Mouse (Mus musculus) splenic B cell, adult 2 months (primary cell): ENCODE results near the gene Mad2l2.

ENCODE experiments used
- DNase-seq: peaks from one replicate; pipeline ENCODE4 v3.0.0-alpha.2; 2011; ENCODE audit warnings: low read depth, low spot score
- H3K27me3 ChIP-seq: 2 replicates; pipeline ENCODE4 v1.6.1; 2012; ENCODE audit warnings: mild to moderate bottlenecking, low read length, moderate library complexity, mixed read lengths; ENCODE audit not compliant: control insufficient read depth, poor library complexity, insufficient read depth, severe bottlenecking
- H3K36me3 ChIP-seq: 2 replicates; pipeline ENCODE4 v1.6.1; 2012; ENCODE audit warnings: mild to moderate bottlenecking, low read length, moderate library complexity, mixed read lengths; ENCODE audit not compliant: control insufficient read depth, poor library complexity, insufficient read depth, severe bottlenecking

Mad2l2 gene

DNA sequence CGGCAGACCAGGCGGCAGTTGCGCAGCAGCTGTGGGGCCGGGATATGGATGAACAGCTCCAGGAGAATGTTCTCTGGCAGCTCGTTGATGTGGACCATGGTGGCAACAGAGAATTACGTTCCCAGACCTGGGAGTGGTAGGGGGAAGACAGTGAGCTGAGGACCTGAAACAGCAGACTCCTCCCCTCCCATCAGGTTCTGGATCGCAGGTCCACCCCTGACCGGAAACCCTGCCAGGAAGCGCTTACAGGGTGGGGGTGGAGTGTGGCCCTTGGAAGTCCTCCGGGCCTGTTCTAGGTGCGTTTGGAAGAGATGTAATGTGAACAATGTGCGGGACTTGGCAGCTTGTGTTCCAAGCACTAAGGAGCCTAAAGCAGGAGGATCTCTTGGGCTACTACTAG lies 19.4 kb downstream of the Mad2l2 start:
- Histone ChIP-seq H3K36me3 (peaks cover 7% of the 10 kb centered on the region), H3K27me3 (no peaks in the 10 kb centered on the region)
- no peak for DNase-seq

DNA sequence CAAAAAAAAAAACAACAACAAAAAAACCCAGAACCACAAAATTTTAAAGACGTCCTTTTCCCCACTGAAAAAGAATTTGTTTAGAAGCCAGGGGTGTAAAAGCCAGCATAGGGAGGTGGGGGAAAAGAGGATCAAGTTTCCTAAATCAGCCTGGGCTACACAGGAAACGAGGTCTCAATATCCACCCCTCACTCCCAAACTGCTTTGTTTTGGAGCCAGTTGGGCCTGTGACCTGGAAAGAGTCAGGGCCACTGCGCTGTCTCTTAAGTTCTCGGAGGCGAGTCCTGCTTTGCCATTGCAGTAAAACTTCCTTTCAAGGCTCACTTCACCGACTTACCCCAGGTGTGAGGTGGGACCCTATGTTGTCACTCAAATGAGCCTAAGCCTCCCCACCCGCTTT lies 20.1 kb downstream of the Mad2l2 start:
- Histone ChIP-seq H3K36me3 (peaks cover 6% of the 10 kb centered on the region), H3K27me3 (no peaks in the 10 kb centered on the region)
- DNase-seq = no peak

DNA sequence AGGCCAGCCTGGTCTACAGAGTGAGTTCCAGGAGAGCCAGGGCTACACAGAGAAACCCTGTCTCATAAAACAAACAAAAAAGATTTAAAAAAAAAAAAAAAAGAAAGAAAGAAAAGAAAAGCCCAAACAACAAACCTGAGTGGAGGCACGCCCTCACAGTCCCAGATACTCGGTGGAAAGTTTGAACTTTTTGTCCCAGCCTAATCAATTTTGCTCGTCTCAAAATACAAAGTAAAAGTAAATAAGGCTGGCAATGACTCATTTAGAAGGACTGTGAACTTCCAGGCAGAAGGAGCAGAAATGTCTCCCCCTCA lies 20.7 kb downstream of the Mad2l2 start:
- Histone ChIP-seq H3K27me3 (no peaks in the 10 kb centered on the region), H3K36me3 (peaks cover 2% of the 10 kb centered on the region; the same call in 1 of the 2 replicates)
- DNase-seq = no peak

DNA sequence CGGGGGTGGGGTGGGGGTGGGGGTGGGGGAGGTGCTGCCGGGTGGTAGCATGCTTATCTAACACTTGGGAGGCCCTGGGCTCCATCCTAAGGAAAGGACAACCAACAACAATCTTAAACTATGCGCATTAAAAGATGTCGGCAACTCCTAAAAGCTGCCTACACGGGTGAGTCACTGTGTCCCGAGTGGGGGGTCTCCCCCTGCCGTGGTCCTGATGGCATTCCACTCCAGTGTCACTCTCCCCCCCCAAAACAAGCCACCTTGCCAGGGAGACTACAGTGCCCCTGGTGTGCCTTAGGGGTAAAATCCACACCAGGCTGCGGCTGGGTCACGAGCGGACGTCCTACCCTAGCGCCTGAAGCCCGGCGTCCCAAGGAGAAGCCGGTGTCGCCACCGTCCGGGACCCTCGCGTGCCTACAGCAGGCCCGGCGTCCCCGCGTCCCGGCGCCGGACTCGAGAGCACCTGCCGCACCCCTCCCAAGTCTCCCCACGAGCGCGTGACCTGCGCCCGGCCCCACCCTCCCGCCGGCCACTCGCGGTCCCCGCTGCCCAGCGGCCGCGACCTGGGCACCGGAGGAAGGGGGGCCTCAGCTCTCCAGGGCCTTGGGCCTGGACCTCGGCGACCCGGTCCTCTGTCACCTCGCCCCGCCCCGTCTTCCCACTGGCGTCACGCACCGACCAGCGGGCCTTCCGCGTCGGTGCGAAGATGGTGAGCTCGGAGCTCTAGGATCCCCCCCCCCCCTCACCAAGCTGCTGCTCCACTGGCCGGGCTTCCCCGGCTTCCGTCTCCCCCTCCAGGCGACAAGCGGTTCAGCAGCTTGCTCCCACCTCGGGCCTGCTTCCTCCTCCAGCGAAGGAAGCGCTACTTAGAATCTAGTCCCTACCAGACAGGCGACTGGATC lies 21.3 kb downstream of the Mad2l2 start, which contains the start of gene Fbxo6:
Fbxo6 (minus strand) TSS at position 874 of the 902 bp plus-strand sequence.
- H3K27me3 ChIP-seq = no peaks in the 10 kb centered on the region
- H3K36me3 ChIP-seq = no peaks in the 10 kb centered on the region
- peak; percentile 91 for DNase-seq

DNA sequence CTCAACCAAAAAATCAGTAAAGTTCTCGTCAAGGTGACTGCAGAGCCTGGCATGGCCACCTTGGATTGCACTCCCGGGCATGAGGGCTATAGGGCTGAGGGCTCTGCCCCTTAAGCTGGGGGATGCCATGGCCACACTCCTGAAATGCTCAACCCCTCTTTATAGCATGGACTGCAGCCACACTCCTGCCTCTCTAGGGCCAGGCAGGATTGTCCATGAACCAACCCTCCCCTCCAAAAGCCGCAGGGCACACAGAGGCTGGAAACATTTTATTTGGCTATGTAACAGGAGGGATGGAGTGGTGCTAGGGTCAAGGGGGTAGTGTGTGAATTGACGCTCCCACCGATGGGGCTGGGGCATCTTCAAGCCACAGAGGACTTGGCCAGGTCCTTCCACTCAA lies 22.4 kb downstream of the Mad2l2 start:
- Histone ChIP-seq H3K27me3 (no peaks in the 10 kb centered on the region), H3K36me3 (no peaks in the 10 kb centered on the region)
- DNase-seq = no peak

DNA sequence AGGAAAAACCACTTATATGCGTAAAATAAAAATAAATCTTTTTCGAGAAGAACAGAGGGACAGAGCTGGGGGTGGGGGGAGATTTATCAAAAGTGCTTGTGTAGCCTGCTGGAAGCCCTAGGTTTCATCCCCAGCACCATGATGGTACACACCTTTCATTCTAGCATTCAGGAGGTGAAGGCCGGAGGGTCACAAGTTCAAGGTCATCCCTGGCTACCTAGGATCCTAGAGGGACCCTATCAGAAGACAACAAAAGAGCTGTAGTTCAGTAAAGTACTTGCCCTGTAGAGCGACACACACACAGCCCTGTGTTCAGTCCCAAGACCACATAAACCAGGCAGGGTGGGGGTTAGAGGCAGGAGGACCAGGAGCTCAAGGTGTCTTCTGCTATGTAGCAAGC lies 23.8 kb downstream of the Mad2l2 start:
- no peak for DNase-seq
- no peaks in the 10 kb centered on the region for H3K36me3 ChIP-seq
- no peaks in the 10 kb centered on the region for H3K27me3 ChIP-seq

DNA sequence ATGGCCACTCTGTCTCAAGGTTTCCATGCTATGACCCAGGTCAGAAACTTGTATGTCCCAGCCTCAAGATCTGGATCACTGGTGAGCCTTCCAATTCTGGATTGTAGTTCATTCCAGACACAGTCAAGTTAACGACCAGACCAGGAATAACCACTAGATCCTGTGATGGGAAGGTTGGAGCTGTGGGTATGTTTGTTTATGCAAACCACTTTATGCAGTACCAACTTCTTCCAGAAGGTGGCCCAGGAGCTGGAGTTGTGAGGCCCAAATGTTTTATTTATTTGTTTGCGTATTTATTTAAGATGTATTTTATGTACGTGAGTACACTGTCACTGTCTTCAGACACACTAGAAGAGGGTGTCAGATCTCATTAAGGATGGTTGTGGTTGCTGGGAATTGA lies 24.8 kb downstream of the Mad2l2 start:
- DNase-seq = peak; percentile 64
- Histone ChIP-seq H3K36me3 (no peaks in the 10 kb centered on the region), H3K27me3 (no peaks in the 10 kb centered on the region)

DNA sequence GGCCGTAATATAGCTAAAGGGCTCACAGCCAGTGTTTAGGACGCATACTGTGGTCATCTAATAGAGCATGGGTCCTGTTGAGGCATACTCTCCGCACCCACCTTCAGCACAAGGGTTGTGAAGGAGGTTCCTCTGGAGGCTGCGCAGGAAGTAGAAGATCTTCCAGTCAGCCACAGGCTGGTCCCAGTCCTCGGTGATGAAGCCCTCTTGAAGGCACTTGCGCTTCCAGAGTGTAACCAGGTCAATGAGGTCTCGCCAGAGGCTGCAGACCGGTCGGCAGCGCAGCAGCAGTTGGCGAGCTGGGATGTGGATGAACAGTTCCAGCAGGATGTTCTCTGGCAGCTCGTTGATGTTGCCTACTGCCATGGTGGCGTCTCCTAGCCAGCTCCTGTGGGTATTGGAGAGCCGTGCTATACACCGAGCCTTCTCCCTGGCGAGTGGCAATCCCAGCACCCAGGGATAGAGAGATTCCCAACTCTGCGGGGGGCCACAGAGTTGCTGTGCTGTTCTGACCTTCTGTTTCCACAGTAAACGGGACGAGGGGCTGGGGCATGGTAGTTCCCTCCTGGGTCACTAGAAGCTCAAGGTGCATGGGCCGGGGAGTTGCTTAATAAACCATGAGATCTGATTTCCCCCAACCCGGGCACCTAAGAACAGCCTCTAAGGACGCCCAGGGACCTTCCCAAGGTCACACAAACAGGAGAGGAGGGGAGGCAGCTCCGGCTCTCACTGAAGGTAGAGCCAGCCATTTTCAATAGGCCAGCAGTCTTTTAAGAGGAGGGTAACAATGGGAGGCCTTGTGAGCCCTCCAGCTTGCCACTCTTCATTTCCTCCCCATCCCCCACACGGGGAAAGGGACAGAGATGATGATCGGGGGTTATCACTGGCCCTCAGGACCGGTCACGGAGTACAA lies 28.5 kb downstream of the Mad2l2 start:
- H3K36me3 ChIP-seq = no peaks in the 10 kb centered on the region
- 0 out of 2 replicates have a peak, but pooled peaks cover 3% of the 10 kb centered on the region for H3K27me3 ChIP-seq
- no peak for DNase-seq

DNA sequence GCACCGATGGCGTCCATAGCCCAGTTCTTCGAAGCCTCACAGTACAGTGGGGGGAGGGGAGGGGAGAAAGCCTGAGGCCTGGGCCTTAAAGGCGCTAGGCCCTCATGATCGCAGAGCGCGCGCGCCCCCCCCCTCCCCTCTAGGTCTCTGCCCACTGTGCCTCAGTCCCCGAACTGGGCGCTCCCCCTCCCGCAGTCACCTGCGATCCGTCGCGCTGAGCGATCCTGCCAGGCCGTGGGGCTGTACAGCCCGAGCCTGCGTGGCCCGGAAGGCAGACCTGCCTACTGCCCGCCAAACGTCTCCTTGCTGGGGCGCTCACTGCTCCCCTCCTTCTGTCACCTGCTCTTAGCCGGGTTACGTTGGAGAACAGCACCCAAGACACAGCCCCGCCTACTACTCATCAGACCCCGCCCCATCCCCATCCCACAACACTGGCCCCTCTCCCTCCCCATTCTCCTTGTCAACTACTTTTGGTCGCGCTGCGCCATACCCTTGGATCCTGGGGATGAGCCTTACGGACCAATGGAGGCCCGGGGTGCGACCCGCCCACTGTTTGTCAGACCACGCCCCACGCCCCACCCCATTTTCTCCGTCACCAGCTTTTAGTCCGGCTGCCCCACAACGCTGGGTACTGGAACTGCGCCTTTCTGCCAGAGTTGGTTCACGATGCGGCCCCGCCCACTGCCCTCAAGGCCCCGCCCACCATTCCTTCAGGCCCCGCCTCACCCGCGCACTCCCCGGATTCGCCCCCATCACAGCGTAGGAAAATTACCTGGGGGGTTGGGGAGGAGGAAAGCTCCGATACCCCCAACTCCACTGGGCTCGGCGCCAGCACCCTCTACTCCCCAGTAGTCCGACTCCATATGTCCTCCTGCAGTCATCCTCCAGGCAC lies 29.6 kb downstream of the Mad2l2 start:
- no peaks in the 10 kb centered on the region for H3K36me3 ChIP-seq
- 0 out of 2 replicates have a peak, but pooled peaks cover 3% of the 10 kb centered on the region for H3K27me3 ChIP-seq
- DNase-seq = peak; percentile 94

DNA sequence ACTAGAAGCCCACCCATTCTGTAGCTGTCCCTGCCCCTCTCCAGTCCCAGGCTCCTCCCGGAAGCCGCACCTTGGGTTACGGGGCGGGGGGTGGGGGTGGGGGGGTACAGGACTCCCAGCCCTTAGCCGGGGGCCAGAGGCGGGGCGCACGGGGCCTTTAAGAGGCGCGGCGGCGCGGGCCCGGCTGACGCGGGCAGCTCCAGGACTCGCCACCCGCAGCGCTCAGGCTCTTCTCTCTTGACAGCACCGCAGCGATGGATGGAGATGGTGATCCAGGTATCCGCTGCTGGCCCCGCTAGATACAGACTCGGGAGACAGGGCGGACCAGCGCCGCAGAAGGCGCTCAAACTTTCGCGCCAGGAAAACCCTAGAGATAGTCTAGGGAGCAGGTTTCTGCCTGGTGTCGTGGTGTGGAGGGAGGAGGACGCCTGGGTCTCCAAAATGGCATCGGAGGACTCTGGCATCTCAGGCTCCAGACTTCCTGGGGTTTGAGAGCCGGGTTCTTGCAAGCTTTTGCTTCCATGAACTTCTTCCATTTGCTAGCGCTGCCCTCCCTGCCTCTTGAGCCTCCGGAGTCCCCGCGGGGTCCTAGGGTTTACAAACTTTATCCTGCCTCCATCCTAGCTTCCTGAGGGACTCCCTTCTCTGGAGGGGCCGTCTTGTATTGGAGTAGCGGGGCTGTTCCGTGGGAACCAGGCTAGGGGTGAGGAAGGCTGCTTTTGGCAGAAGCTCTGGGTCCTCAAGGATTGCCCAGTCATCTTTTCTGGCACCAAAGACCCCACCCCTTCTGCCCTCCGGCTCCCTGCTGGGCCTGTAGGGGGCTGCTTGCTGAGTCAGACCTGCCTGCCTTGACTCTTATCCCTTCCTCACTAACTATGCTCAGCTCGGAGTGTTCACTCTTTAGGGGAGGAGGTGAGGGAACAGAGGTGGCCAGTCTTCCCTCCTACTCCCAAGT lies 30.5 kb downstream of the Mad2l2 start, which contains the start of the genes Fbxo44 and Fbxo2:
Fbxo44 (minus strand) TSS at position 47 of the 955 bp plus-strand sequence.
Fbxo2 (plus strand) TSS at position 186 of the 955 bp plus-strand sequence.
- no peaks in the 10 kb centered on the region for H3K36me3 ChIP-seq
- DNase-seq = peak; percentile 47

DNA sequence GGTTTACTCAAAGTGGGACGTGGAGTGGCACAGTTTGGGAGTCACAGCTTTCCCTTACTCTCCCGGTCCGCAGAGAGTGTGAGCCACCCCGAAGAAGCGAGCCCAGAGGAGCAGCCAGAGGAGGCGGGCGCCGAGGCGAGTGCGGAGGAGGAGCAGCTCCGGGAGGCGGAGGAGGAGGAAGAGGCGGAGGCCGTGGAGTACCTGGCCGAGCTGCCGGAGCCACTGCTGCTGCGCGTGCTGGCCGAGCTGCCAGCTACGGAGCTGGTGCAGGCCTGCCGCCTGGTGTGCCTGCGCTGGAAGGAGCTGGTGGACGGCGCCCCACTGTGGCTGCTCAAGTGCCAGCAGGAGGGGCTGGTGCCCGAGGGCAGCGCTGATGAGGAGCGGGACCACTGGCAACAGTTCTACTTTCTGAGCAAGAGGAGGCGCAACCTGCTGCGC lies 33.8 kb downstream of the Mad2l2 start:
- peak; percentile 85 for DNase-seq
- Histone ChIP-seq H3K36me3 (no peaks in the 10 kb centered on the region), H3K27me3 (0 out of 2 replicates have a peak, but pooled peaks cover 3% of the 10 kb centered on the region)

More for the DNA sequence above, 30.5 kb downstream of the Mad2l2 start, which contains the start of the genes Fbxo44 and Fbxo2:
- H3K27me3 ChIP-seq = 0 out of 2 replicates have a peak, but pooled peaks cover 3% of the 10 kb centered on the region

DNA sequence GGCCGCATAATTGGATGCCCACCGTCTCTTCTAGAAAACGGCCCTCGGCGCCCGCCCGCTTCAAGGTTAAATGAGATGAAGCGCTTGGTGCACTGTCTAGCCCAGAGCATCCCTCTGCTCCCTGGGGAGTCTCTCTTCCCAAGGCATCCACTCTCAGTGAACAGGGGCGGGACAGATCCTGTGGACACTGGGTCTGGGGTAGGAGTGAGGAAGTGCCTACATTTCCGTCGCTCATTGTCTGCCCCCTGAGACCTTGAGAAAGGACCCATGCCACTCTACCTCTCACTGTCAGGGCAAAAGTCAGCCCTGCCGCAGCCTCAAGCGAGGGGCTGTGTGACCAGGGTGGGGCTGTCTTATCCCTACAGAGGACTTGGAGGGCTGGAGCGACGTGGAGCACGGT lies 34.3 kb downstream of the Mad2l2 start:
- no peak for DNase-seq
- Histone ChIP-seq H3K36me3 (no peaks in the 10 kb centered on the region), H3K27me3 (peaks cover 3% of the 10 kb centered on the region; the same call in 1 of the 2 replicates)

DNA sequence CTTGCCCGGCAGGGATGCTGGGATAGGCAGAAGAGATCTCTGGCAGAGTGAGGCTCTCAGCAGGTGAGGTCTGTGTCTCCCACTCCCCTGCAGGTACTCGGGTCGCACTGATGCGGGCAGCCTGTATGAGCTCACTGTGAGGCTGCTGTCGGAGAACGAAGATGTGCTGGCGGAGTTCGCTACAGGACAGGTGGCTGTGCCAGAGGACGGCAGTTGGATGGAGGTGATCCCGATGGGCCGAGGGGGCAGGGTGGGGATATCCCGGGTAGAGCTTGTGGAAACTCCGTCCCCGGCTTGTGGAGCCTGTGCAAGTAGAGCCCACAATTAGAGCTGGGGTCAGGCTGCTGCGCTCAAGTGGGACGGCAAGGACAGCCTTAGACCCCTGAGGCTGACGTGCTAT lies 35.4 kb downstream of the Mad2l2 start:
- Histone ChIP-seq H3K27me3 (peaks cover under 1% of the 10 kb centered on the region; the same call in 1 of the 2 replicates), H3K36me3 (no peaks in the 10 kb centered on the region)
- no peak for DNase-seq
